Mouse (Mus musculus) sigmoid colon, adult 10 weeks (tissue): ENCODE results near the gene Fam160b1. TPM values are rescaled to one million over a fixed set of nuclear protein-coding genes. Genes with fewer than 3 reads are reported as not detected.

Experiments
- polyA plus RNA-seq: library from polyadenylated mRNA; stranded (reverse); fragments of 350-450 nt; fragmentation: Illumina TruSeq; extraction: RNeasy Lipid Tissue Mini Kit (QIAGEN cat#74804); gene quantifications from one replicate; pipeline ENCODE4 v1.2.3, GENCODE M21; 2014; ENCODE audit warnings: low read depth, low replicate concordance

The Fam160b1 gene
- polyA plus RNA-seq, result 20.6 TPM

GRCm38 (mm10) chr19:57360341-57361130 is at the start of gene Fam160b1:
Fam160b1 (plus strand) TSS chr19:57360680.

DNA sequence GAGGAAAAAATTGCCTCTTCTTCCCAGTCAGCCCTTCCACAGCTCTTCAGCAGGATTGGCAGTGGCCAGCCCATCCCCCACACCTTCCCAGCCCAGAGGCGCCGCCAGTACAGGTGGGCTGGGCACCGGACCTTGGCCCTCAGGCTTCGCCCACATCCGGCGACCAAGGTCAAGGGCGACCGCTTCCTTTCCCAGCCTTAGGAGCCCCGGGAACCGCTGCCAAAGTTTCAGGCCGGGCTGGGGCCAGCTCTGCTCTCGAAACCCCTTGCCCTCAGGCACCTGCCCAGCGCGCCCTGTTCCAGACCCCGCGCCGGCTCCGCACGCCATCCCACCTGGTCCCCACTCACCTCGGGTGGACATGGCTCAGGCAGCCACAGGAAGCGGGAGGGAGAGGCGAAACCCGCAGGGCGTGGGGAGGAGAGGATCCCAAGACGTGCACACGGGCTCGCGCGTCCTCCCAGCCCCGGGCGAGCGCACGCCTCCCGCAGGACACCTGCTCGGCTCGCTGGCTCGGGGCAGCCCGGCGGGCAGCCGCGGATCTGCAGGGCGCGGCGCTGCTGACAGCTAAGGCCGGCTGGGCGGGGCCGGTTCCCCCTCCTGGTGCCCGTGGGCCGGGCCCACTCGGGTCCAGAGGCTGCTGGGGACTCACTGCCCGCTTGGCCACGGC is 46.0 kb upstream of the Fam160b1 start, which contains the start of gene Ablim1:
TSS of gene Ablim1 (minus strand) at position 574 of the 667 bp plus-strand sequence.

Other genes starting within 250 kb of the Fam160b1 start
- 129 TPM for gene Ablim1, start 45.8 kb upstream of the Fam160b1 start, polyA plus RNA-seq
- gene Trub1, start 92.2 kb downstream of the Fam160b1 start, polyA plus RNA-seq, result 15.8 TPM